Mouse (Mus musculus) adrenal gland, postnatal 36 days (tissue): ENCODE measurements at regions not wholly inside any gene's neighbourhood (a gene's known extent, or its start where the extent isn't known, plus 50 kb on each side); places are given as distances from the start of the nearest gene placed in this dataset.

Experiments used
- DNase-seq, 2 experiments: peaks; one replicate each; pipeline ENCODE4 v3.0.0; 2021; ENCODE audit warnings: mixed read lengths in 1 of 2

GRCm38 (mm10) chr16:85347621-85348020 is 174.1 kb upstream of the App start:
- no peak for DNase-seq

- DNase-seq, result peak in 1 of 2 experiments; percentile 2
These were observed 163.0 kb upstream of the App start for GRCm38 (mm10) chr16:85336495-85337119.

GRCm38 (mm10) chr16:85333543-85333942 is 160.0 kb upstream of the App start:
- DNase-seq, result peak; percentile 19 to 33

GRCm38 (mm10) chr16:85312018-85312417 is 138.5 kb upstream of the App start:
- DNase-seq, result no peak

- no peak for DNase-seq
These were observed 135.9 kb upstream of the App start for GRCm38 (mm10) chr16:85309493-85309892.

- no peak for DNase-seq
These were observed 134.9 kb upstream of the App start for GRCm38 (mm10) chr16:85308429-85308828.

- DNase-seq, result no peak
These were observed 134.4 kb upstream of the App start for GRCm38 (mm10) chr16:85307940-85308339.

- DNase-seq, result no peak
These were observed 126.7 kb upstream of the App start for GRCm38 (mm10) chr16:85300092-85300853.

GRCm38 (mm10) chr16:85298559-85298958 is 125.0 kb upstream of the App start:
- no peak for DNase-seq

GRCm38 (mm10) chr16:85290986-85291952 is 117.7 kb upstream of the App start:
- no peak for DNase-seq

- DNase-seq, result no peak
These were observed 104.3 kb upstream of the App start for GRCm38 (mm10) chr16:85277862-85278261.

- DNase-seq, result no peak
These were observed 96.1 kb upstream of the App start for GRCm38 (mm10) chr16:85269681-85270080.

- DNase-seq, result no peak
These were observed 86.3 kb upstream of the App start for GRCm38 (mm10) chr16:85259838-85260237.

- DNase-seq, result no peak
These were observed 73.7 kb upstream of the App start for GRCm38 (mm10) chr16:85247301-85247700.

GRCm38 (mm10) chr16:85233037-85233436 is 59.5 kb upstream of the App start:
- DNase-seq, result no peak

GRCm38 (mm10) chr16:85231908-85232467 is 58.4 kb upstream of the App start:
- DNase-seq, result no peak

- DNase-seq, result no peak
These were observed 57.8 kb upstream of the App start for GRCm38 (mm10) chr16:85231330-85231729.

GRCm38 (mm10) chr16:85224325-85224724 is 50.8 kb upstream of the App start:
- DNase-seq, result no peak
